Mouse (Mus musculus): ENCODE measurements around the gene Fermt2. TPM values are rescaled to one million over a fixed set of nuclear protein-coding genes. Genes with fewer than 3 reads are reported as not detected.

The Fermt2 gene
- polyA plus RNA-seq, 1 experiment from 2014 or later: 147 TPM

- H3K4me1 ChIP-seq: 0 out of 2 replicates have a peak, but pooled peaks cover 7% of the 10 kb centered on the region
- H3K36me3 ChIP-seq: no peaks in the 10 kb centered on the region
- H3K27ac ChIP-seq: no peak overlapping the region
- no peak overlapping the region for H3K4me2 ChIP-seq (replicated peaks)
- H3K9me3 ChIP-seq: no peaks in the 10 kb centered on the region
- no peak for ATAC-seq (ENCODE audit: low FRiP score, low read depth)
- H3K4me3 ChIP-seq: no peak overlapping the region
- WGBS: 69% methylated on average over 13 of the region's 13 CpGs
- H3K27me3 ChIP-seq: no peaks in the 10 kb centered on the region
- no peak overlapping the region for H3K9ac ChIP-seq
Measured at GRCm38 (mm10) chr14:45550010-45550647, 20.2 kb upstream of the Fermt2 start.

GRCm38 (mm10) chr14:45548118-45548517 lies 18.2 kb upstream of the Fermt2 start:
- no peak for ATAC-seq (ENCODE audit: low FRiP score, low read depth)
- Histone ChIP-seq H3K36me3 (no peaks in the 10 kb centered on the region), H3K27me3 (no peaks in the 10 kb centered on the region), H3K4me1 (no peaks in the 10 kb centered on the region), H3K9ac (no peak overlapping the region), H3K4me2 (replicated peaks) (no peak overlapping the region), H3K4me3 (no peak overlapping the region), H3K9me3 (no peaks in the 10 kb centered on the region), H3K27ac (no peak overlapping the region)
- WGBS: 76% methylated on average over 3 of the region's 3 CpGs

GRCm38 (mm10) chr14:45544905-45545304 lies 15.0 kb upstream of the Fermt2 start:
- Histone ChIP-seq H3K4me3 (no peak overlapping the region), H3K27me3 (no peaks in the 10 kb centered on the region), H3K9me3 (no peaks in the 10 kb centered on the region), H3K4me1 (no peaks in the 10 kb centered on the region; the same call in 1 of the 2 replicates), H3K4me2 (replicated peaks) (no peak overlapping the region), H3K27ac (no peak overlapping the region), H3K36me3 (no peaks in the 10 kb centered on the region), H3K9ac (no peak overlapping the region)
- 76% methylated on average over 7 of the region's 7 CpGs for WGBS
- ATAC-seq (ENCODE audit: low FRiP score, low read depth): no peak

GRCm38 (mm10) chr14:45544026-45544425 lies 14.1 kb upstream of the Fermt2 start:
- ATAC-seq (ENCODE audit: low FRiP score, low read depth): no peak
- Histone ChIP-seq H3K9me3 (no peaks in the 10 kb centered on the region), H3K4me2 (replicated peaks) (no peak overlapping the region), H3K9ac (no peak overlapping the region), H3K36me3 (no peaks in the 10 kb centered on the region), H3K27me3 (no peaks in the 10 kb centered on the region), H3K4me1 (no peaks in the 10 kb centered on the region; the same call in 1 of the 2 replicates), H3K4me3 (no peak overlapping the region), H3K27ac (no peak overlapping the region)
- WGBS: 81% methylated on average over 5 of the region's 6 CpGs

- Histone ChIP-seq H3K27me3 (no peaks in the 10 kb centered on the region), H3K9me3 (no peaks in the 10 kb centered on the region), H3K4me2 (replicated peaks) (no peak overlapping the region), H3K27ac (peak overlapping the region; percentile 15; the same call in 1 of the 2 replicates), H3K9ac (no peak overlapping the region), H3K36me3 (no peaks in the 10 kb centered on the region), H3K4me3 (no peak overlapping the region), H3K4me1 (no peaks in the 10 kb centered on the region; the same call in 1 of the 2 replicates)
- ATAC-seq (ENCODE audit: low FRiP score, low read depth): no peak
- 37% methylated on average over 12 of the region's 12 CpGs for WGBS
Measured at GRCm38 (mm10) chr14:45539659-45540468, 9.9 kb upstream of the Fermt2 start.

- H3K4me2 ChIP-seq (replicated peaks): peak overlapping the region; percentile 78
- no peaks in the 10 kb centered on the region for H3K36me3 ChIP-seq
- H3K27ac ChIP-seq: peak overlapping the region; percentile 97
- peaks cover 32% of the 10 kb centered on the region for H3K4me1 ChIP-seq
- no peaks in the 10 kb centered on the region for H3K27me3 ChIP-seq
- H3K9ac ChIP-seq: peak overlapping the region; percentile 90
- H3K4me3 ChIP-seq: peak overlapping the region; percentile 77
- H3K9me3 ChIP-seq: no peaks in the 10 kb centered on the region
- ATAC-seq (ENCODE audit: low FRiP score, low read depth): peak; percentile 34
- WGBS: 1% methylated on average over 37 of the region's 37 CpGs
Measured at GRCm38 (mm10) chr14:45530364-45531345, 737 bp upstream of the Fermt2 start.

GRCm38 (mm10) chr14:45528861-45529260 lies 1.1 kb downstream of the Fermt2 start:
- H3K27me3 ChIP-seq: no peaks in the 10 kb centered on the region
- H3K27ac ChIP-seq: peak overlapping the region; percentile 97; the same call in 1 of the 2 replicates
- H3K4me1 ChIP-seq: peaks cover 37% of the 10 kb centered on the region
- H3K9me3 ChIP-seq: no peaks in the 10 kb centered on the region
- WGBS: under 1% methylated on average over 13 of the region's 13 CpGs
- no peaks in the 10 kb centered on the region for H3K36me3 ChIP-seq
- peak overlapping the region; percentile 78 for H3K4me2 ChIP-seq (replicated peaks)
- 0 out of 2 replicates have a peak, but pooled peaks have one; percentile 4 for ATAC-seq (ENCODE audit: low FRiP score, low read depth)
- peak overlapping the region; percentile 77 for H3K4me3 ChIP-seq
- peak overlapping the region; percentile 90 for H3K9ac ChIP-seq

GRCm38 (mm10) chr14:45515771-45516170 lies 14.1 kb downstream of the Fermt2 start:
- ATAC-seq (ENCODE audit: low FRiP score, low read depth): no peak
- Histone ChIP-seq H3K36me3 (peaks cover 17% of the 10 kb centered on the region), H3K9ac (no peak overlapping the region), H3K9me3 (no peaks in the 10 kb centered on the region), H3K27me3 (no peaks in the 10 kb centered on the region), H3K4me3 (no peak overlapping the region), H3K27ac (no peak overlapping the region), H3K4me1 (peaks cover 41% of the 10 kb centered on the region), H3K4me2 (replicated peaks) (no peak overlapping the region)
- WGBS: 80% methylated on average over 11 of the region's 11 CpGs

GRCm38 (mm10) chr14:45510787-45511186 lies 19.1 kb downstream of the Fermt2 start:
- 20% methylated on average over 4 of the region's 4 CpGs for WGBS
- no peaks in the 10 kb centered on the region for H3K9me3 ChIP-seq
- no peaks in the 10 kb centered on the region for H3K27me3 ChIP-seq
- no peak for ATAC-seq (ENCODE audit: low FRiP score, low read depth)
- no peak overlapping the region for H3K9ac ChIP-seq
- H3K36me3 ChIP-seq: peaks cover 18% of the 10 kb centered on the region
- peaks cover 70% of the 10 kb centered on the region for H3K4me1 ChIP-seq
- H3K4me3 ChIP-seq: no peak overlapping the region
- H3K27ac ChIP-seq: no peak overlapping the region
- H3K4me2 ChIP-seq (replicated peaks): no peak overlapping the region

- H3K4me2 ChIP-seq (replicated peaks): no peak overlapping the region; the same call in 1 of the 2 replicates
- peak overlapping the region; percentile 69 for H3K27ac ChIP-seq
- no peak for ATAC-seq (ENCODE audit: low FRiP score, low read depth)
- H3K36me3 ChIP-seq: peaks cover 31% of the 10 kb centered on the region
- H3K4me1 ChIP-seq: peaks cover 61% of the 10 kb centered on the region
- no peak overlapping the region; the same call in 1 of the 2 replicates for H3K9ac ChIP-seq
- 10% methylated on average over 4 of the region's 4 CpGs for WGBS
- H3K27me3 ChIP-seq: no peaks in the 10 kb centered on the region
- H3K9me3 ChIP-seq: no peaks in the 10 kb centered on the region
- no peak overlapping the region for H3K4me3 ChIP-seq
Measured at GRCm38 (mm10) chr14:45507923-45508322, 22.0 kb downstream of the Fermt2 start.

GRCm38 (mm10) chr14:45507447-45507846 lies 22.5 kb downstream of the Fermt2 start:
- Histone ChIP-seq H3K9ac (no peak overlapping the region), H3K27me3 (no peaks in the 10 kb centered on the region), H3K36me3 (peaks cover 31% of the 10 kb centered on the region), H3K27ac (peak overlapping the region; percentile 69), H3K9me3 (no peaks in the 10 kb centered on the region), H3K4me1 (peaks cover 61% of the 10 kb centered on the region), H3K4me3 (no peak overlapping the region), H3K4me2 (replicated peaks) (no peak overlapping the region; the same call in 1 of the 2 replicates)
- ATAC-seq (ENCODE audit: low FRiP score, low read depth): no peak; the same call in 1 of the 2 replicates
- 43% methylated on average over 3 of the region's 3 CpGs for WGBS
